ENCODE assay signal across 31 mouse cellular contexts in genomic region chr17:43856081-43856480, GRCm38 (mm10). TPM values are rescaled to one million over a fixed set of nuclear protein-coding genes. Genes with fewer than 3 reads are reported as not detected.
A peak's percentile ranks its signal among the peaks of the same experiment; 100 is the strongest.
DNase-seq lines count a peak whose midpoint lies in the region; ATAC-seq lines count a peak whose summit lies in the region.
"Had no signal": no experiment of that assay in that cellular context is flagged by ENCODE, and none has a peak within 500 bp of the region (broad histone marks: within the 10 kb centered on the region; RNA-seq: fewer than 3 reads in every experiment).

No protein-coding gene starts in this region.

- H3K9ac ChIP-seq in hindbrain, embryonic 16.5 days (ENCODE audit: low read depth, low read length) = no peak overlapping the region
- no peak overlapping the region for H3K9ac ChIP-seq in hindbrain, embryonic 14.5 days
- no peak overlapping the region for H3K9ac ChIP-seq in heart, embryonic 15.5 days
- H3K9ac ChIP-seq: embryonic facial prominence, embryonic 15.5 days; forebrain, embryonic 13.5 days; hindbrain, embryonic 15.5 days; limb, embryonic 15.5 days; liver, embryonic 13.5 days; stomach, embryonic 15.5 days had no signal

- peak; percentile 11; the same call in 1 of the 2 replicates for ATAC-seq in hindbrain, embryonic 16.5 days
- no peak; the same call in 1 of the 2 replicates for ATAC-seq in hindbrain, embryonic 14.5 days (ENCODE audit: low FRiP score)
- no peak for ATAC-seq in heart, embryonic 15.5 days (replicated peaks; ENCODE audit: insufficient number of reproducible peaks, insufficient read depth, low FRiP score, low read depth)
- ATAC-seq: forebrain, embryonic 13.5 days; lung, postnatal 0 days had no signal

- H3K27ac ChIP-seq in hindbrain, embryonic 16.5 days (ENCODE audit: low read depth, low read length) = no peak overlapping the region
- H3K27ac ChIP-seq in hindbrain, embryonic 14.5 days = no peak overlapping the region
- peak overlapping the region; percentile 77 for H3K27ac ChIP-seq in heart, embryonic 10.5 days
- H3K27ac ChIP-seq in heart, embryonic 15.5 days = peak overlapping the region; percentile 87
- H3K27ac ChIP-seq: embryonic facial prominence, embryonic 10.5 days; embryonic facial prominence, embryonic 15.5 days; forebrain, embryonic 13.5 days; hindbrain, embryonic 15.5 days; limb, embryonic 10.5 days; limb, embryonic 15.5 days; liver, embryonic 13.5 days; stomach, embryonic 15.5 days had no signal

- no peaks in the 10 kb centered on the region for H3K9me3 ChIP-seq in hindbrain, embryonic 16.5 days (ENCODE audit: control insufficient read depth, low read length)
- no peaks in the 10 kb centered on the region for H3K9me3 ChIP-seq in hindbrain, embryonic 14.5 days (ENCODE audit: control insufficient read depth, low read length)
- no peaks in the 10 kb centered on the region for H3K9me3 ChIP-seq in heart, embryonic 10.5 days
- H3K9me3 ChIP-seq in heart, embryonic 15.5 days (replicated peaks) = no peaks in the 10 kb centered on the region
- H3K9me3 ChIP-seq: embryonic facial prominence, embryonic 10.5 days; embryonic facial prominence, embryonic 15.5 days; forebrain, embryonic 13.5 days; hindbrain, embryonic 15.5 days; limb, embryonic 10.5 days; limb, embryonic 15.5 days; liver, embryonic 13.5 days; stomach, embryonic 15.5 days had no signal

- no peaks in the 10 kb centered on the region for H3K4me1 ChIP-seq in hindbrain, embryonic 16.5 days (ENCODE audit: control insufficient read depth, insufficient read depth, low read depth, low read length)
- H3K4me1 ChIP-seq in hindbrain, embryonic 14.5 days (replicated peaks; ENCODE audit: control insufficient read depth, insufficient read depth, low read length) = no peaks in the 10 kb centered on the region
- H3K4me1 ChIP-seq in heart, embryonic 10.5 days = peaks cover 12% of the 10 kb centered on the region
- H3K4me1 ChIP-seq in heart, embryonic 15.5 days (replicated peaks) = 0 out of 2 replicates have a peak, but pooled peaks cover 15% of the 10 kb centered on the region
- H3K4me1 ChIP-seq: embryonic facial prominence, embryonic 10.5 days; embryonic facial prominence, embryonic 15.5 days; forebrain, embryonic 13.5 days; hindbrain, embryonic 15.5 days; limb, embryonic 10.5 days; limb, embryonic 15.5 days; liver, embryonic 13.5 days; stomach, embryonic 15.5 days had no signal

- no peak overlapping the region for H3K4me2 ChIP-seq in hindbrain, embryonic 16.5 days (ENCODE audit: low read length)
- H3K4me2 ChIP-seq in hindbrain, embryonic 14.5 days (replicated peaks) = no peak overlapping the region
- no peak overlapping the region for H3K4me2 ChIP-seq in heart, embryonic 15.5 days
- H3K4me2 ChIP-seq: embryonic facial prominence, embryonic 15.5 days; forebrain, embryonic 13.5 days; hindbrain, embryonic 15.5 days; limb, embryonic 15.5 days; liver, embryonic 13.5 days; stomach, embryonic 15.5 days had no signal

- DNase-seq in heart, adult 11 months = peak; percentile 92
- DNase-seq in heart, postnatal 4 days = no peak
- no peak for DNase-seq in hindbrain, embryonic 14.5 days (ENCODE audit: low spot score)
- DNase-seq in heart, embryonic 10.5 days (ENCODE audit: low spot score) = no peak
- DNase-seq in left cerebral cortex, adult 8-10 months (ENCODE audit: low spot score in 2 of 2) = no peak
- no peak for DNase-seq in thymus, postnatal 14 days
- DNase-seq: adrenal gland, adult 8-10 months; cerebellum, adult 8-10 months; cerebellum, postnatal 25 days; gastrocnemius, postnatal 25 days; kidney, adult 2 months; kidney, postnatal 4 days; layer of hippocampus, postnatal 36 days; liver, embryonic 13.5 days; lung, adult 18-20 months; lung, postnatal 4 days; midbrain, embryonic 14.5 days; right cerebral cortex, postnatal 25 days had no signal

- H3K27me3 ChIP-seq in hindbrain, embryonic 16.5 days (replicated peaks; ENCODE audit: control insufficient read depth, insufficient read depth, low read length) = no peaks in the 10 kb centered on the region
- no peaks in the 10 kb centered on the region for H3K27me3 ChIP-seq in hindbrain, embryonic 14.5 days (ENCODE audit: control insufficient read depth, insufficient read depth, low read length)
- no peaks in the 10 kb centered on the region for H3K27me3 ChIP-seq in heart, embryonic 10.5 days (ENCODE audit: insufficient read depth, poor library complexity, severe bottlenecking)
- H3K27me3 ChIP-seq in heart, embryonic 15.5 days = no peaks in the 10 kb centered on the region
- H3K27me3 ChIP-seq: embryonic facial prominence, embryonic 15.5 days; forebrain, embryonic 13.5 days; hindbrain, embryonic 15.5 days; limb, embryonic 15.5 days; liver, embryonic 13.5 days; stomach, embryonic 15.5 days had no signal

- 61% methylated on average over 4 of the region's 4 CpGs for WGBS in hindbrain, embryonic 16.5 days
- 74% methylated on average over 4 of the region's 4 CpGs for WGBS in hindbrain, embryonic 14.5 days
- WGBS in heart, embryonic 10.5 days = 49% methylated on average over 4 of the region's 4 CpGs
- 41% methylated on average over 4 of the region's 4 CpGs for WGBS in heart, embryonic 15.5 days

- no peaks in the 10 kb centered on the region for H3K36me3 ChIP-seq in hindbrain, embryonic 16.5 days (ENCODE audit: control insufficient read depth, insufficient read depth, low read length)
- no peaks in the 10 kb centered on the region for H3K36me3 ChIP-seq in hindbrain, embryonic 14.5 days (replicated peaks; ENCODE audit: control insufficient read depth, insufficient read depth)
- H3K36me3 ChIP-seq in heart, embryonic 10.5 days = no peaks in the 10 kb centered on the region
- no peaks in the 10 kb centered on the region for H3K36me3 ChIP-seq in heart, embryonic 15.5 days
- H3K36me3 ChIP-seq: embryonic facial prominence, embryonic 10.5 days; embryonic facial prominence, embryonic 15.5 days; G1E; hindbrain, embryonic 15.5 days; limb, embryonic 10.5 days; limb, embryonic 15.5 days; liver, embryonic 13.5 days; stomach, embryonic 15.5 days had no signal

- H3K4me3 ChIP-seq in hindbrain, embryonic 16.5 days (ENCODE audit: low read length) = no peak overlapping the region
- no peak overlapping the region for H3K4me3 ChIP-seq in hindbrain, embryonic 14.5 days (replicated peaks; ENCODE audit: low read length)
- no peak overlapping the region for H3K4me3 ChIP-seq in heart, embryonic 10.5 days
- no peak overlapping the region for H3K4me3 ChIP-seq in heart, embryonic 15.5 days
- H3K4me3 ChIP-seq: embryonic facial prominence, embryonic 10.5 days; embryonic facial prominence, embryonic 15.5 days; forebrain, embryonic 13.5 days; hindbrain, embryonic 15.5 days; limb, embryonic 10.5 days; limb, embryonic 15.5 days; liver, embryonic 13.5 days; stomach, embryonic 15.5 days had no signal

RNA-seq across cellular contexts. Expression of gene Rcan2, which starts 54.9 kb away (rescaled TPM):
- 100 to 1,000 TPM; 167 to 178 TPM for total RNA-seq in heart, postnatal 4 days (2021)
- polyA plus RNA-seq in hindbrain, embryonic 16.5 days (2015; fragmentation: Nextera tagmentation; extraction: Ambion mirVana) = 136 and 147 TPM in 2 replicates
- 118 and 124 TPM in 2 replicates for polyA plus RNA-seq in hindbrain, embryonic 14.5 days (2014; fragmentation: Nextera tagmentation; extraction: Ambion mirVana)
- 14.5 and 28.9 TPM in 2 replicates for polyA plus RNA-seq in heart, embryonic 10.5 days (2016; fragmentation: Nextera tagmentation; extraction: Ambion mirVana)
- polyA plus RNA-seq in heart, embryonic 15.5 days (2015; fragmentation: Nextera tagmentation; extraction: Ambion mirVana) = 56.1 and 56.4 TPM in 2 replicates
- 100 to 1,000 TPM; 201 to 220 (median 213) TPM for total RNA-seq in left cerebral cortex, adult 8-10 months (2022)
- total RNA-seq: hematopoietic stem cell, adult 5-6 weeks; megakaryocyte-erythroid progenitor cell, adult 5-6 weeks had no signal
- polyA plus RNA-seq: G1E had no signal

Comparison
In these comparisons a context has a peak if more than half of its experiments do, and no peak if none do; other contexts are left out.
1. H3K27ac ChIP-seq: peak in heart, embryonic 10.5 days (single experiment) and heart, embryonic 15.5 days (single experiment); none in hindbrain, embryonic 16.5 days (single experiment) and hindbrain, embryonic 14.5 days (single experiment).